Mouse (Mus musculus): ENCODE measurements around the gene Ighmbp2. TPM values are rescaled to one million over a fixed set of nuclear protein-coding genes. Genes with fewer than 3 reads are reported as not detected.

The Ighmbp2 gene
- polyA plus RNA-seq, 1 experiment from 2014 or later, result 12.1 TPM

GRCm38 (mm10) chr19:3320086-3320485 lies 37.3 kb upstream of the Ighmbp2 start:
- 81% methylated on average over 7 of the region's 7 CpGs for WGBS
- ATAC-seq (ENCODE audit: low FRiP score), result no peak
- Histone ChIP-seq H3K9ac (no peak overlapping the region), H3K36me3 (no peaks in the 10 kb centered on the region), H3K4me1 (replicated peaks) (peaks cover 19% of the 10 kb centered on the region), H3K4me3 (no peak overlapping the region), H3K9me3 (no peaks in the 10 kb centered on the region), H3K4me2 (no peak overlapping the region), H3K27me3 (peaks cover 62% of the 10 kb centered on the region), H3K27ac (no peak overlapping the region)

DNA sequence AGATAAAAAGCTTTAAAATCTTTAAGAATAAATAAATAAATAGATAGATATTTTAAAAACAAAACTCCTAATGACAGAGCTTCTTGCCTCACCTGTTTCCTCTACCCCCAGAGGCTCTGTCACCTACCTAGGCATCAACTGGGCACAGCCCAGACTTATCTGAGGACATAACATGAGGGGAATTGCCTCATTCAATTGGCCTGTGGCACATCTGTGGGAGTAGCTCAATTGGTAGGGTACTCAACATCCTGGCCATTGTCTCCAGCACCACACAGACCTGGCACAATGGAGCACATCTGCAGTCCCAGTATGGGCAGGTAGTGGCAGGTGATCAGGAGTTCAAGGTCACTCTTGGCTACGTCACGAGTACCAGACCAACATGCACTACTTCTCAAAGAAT lies 36.5 kb upstream of the Ighmbp2 start:
- Histone ChIP-seq H3K9ac (no peak overlapping the region), H3K4me3 (no peak overlapping the region), H3K27ac (no peak overlapping the region), H3K27me3 (peaks cover 55% of the 10 kb centered on the region), H3K4me1 (replicated peaks) (peaks cover 14% of the 10 kb centered on the region), H3K9me3 (no peaks in the 10 kb centered on the region), H3K36me3 (no peaks in the 10 kb centered on the region), H3K4me2 (no peak overlapping the region)
- ATAC-seq (ENCODE audit: low FRiP score), result no peak
- 98% methylated on average over 2 of the region's 2 CpGs for WGBS

DNA sequence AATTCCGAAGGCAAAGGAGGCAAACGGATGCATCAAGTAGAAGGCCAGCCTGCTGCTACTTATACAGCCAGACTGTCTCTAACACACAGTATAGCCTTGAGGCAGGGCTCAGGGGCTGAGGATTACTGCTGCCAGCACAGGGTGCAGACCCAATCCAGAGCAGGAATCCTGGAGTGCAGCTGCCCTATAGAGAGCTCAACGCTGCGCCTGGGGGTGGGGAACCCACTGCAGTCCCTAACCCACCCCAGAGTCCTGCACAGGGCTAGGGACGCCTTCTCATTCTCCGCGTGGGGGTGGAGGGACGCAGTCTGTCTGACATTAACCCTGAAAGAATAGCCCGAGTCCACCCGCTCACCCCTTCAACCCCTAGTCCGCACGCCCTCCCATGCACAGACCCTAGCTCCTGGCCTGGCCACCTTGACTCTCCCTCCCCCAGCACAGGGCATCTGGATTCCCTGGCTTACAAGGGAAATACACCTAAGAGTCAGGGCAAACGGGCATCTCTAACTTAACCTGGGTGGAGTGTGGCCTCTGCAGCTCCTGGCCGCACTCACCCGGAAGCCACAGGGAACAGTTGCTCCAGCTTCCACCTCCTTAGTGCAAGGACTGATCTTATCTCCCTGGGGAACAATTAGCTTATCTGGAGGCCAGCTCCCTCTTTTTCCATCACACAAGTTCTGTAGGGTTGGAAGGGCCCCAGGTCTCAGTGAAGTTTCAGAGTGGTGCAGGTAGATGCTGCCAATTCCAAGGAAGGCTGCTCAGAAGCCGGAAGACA lies 24.5 kb upstream of the Ighmbp2 start:
- Histone ChIP-seq H3K36me3 (no peaks in the 10 kb centered on the region), H3K27me3 (peaks cover 13% of the 10 kb centered on the region; the same call in 1 of the 2 replicates), H3K9me3 (no peaks in the 10 kb centered on the region), H3K4me2 (no peak overlapping the region), H3K4me1 (replicated peaks) (no peaks in the 10 kb centered on the region), H3K9ac (peak overlapping the region; percentile 13; the same call in 1 of the 2 replicates), H3K4me3 (no peak overlapping the region), H3K27ac (no peak overlapping the region)
- WGBS, result 60% methylated on average over 16 of the region's 16 CpGs
- ATAC-seq (ENCODE audit: low FRiP score), result 0 out of 2 replicates have a peak, but pooled peaks have one; percentile 39

GRCm38 (mm10) chr19:3304017-3304416 lies 21.2 kb upstream of the Ighmbp2 start:
- no peaks in the 10 kb centered on the region for H3K9me3 ChIP-seq
- ATAC-seq (ENCODE audit: low FRiP score), result no peak

DNA sequence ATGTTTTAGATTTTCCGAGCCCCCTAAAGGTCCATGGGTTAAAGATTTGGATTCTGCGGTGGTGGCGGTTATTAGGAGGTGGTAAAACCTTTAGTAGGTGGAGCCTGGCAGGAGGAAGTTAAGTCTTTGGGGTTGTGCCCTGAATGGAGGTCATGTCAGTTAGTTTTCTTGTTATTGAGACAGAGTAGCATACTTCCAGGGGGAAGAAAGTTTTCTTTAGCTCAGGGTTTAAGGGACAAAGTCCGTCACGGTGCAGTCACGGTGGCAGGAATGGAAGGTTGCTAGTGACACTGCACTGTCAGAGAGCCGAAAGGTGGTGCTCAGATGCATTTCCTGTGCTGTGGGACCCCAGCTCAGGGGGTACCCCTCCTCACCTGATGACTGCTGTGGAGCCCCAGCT lies 15.0 kb upstream of the Ighmbp2 start:
- Histone ChIP-seq H3K36me3 (peaks cover 9% of the 10 kb centered on the region), H3K9ac (no peak overlapping the region), H3K27ac (no peak overlapping the region), H3K4me3 (no peak overlapping the region), H3K4me1 (replicated peaks) (no peaks in the 10 kb centered on the region), H3K27me3 (no peaks in the 10 kb centered on the region), H3K4me2 (no peak overlapping the region), H3K9me3 (no peaks in the 10 kb centered on the region)
- no peak for ATAC-seq (ENCODE audit: low FRiP score)
- 89% methylated on average over 7 of the region's 7 CpGs for WGBS

More at GRCm38 (mm10) chr19:3304017-3304416, 21.2 kb upstream of the Ighmbp2 start:
- H3K4me2 ChIP-seq, result no peak overlapping the region
- H3K4me1 ChIP-seq (replicated peaks), result no peaks in the 10 kb centered on the region
- no peak overlapping the region for H3K27ac ChIP-seq
- peaks cover 13% of the 10 kb centered on the region; the same call in 1 of the 2 replicates for H3K27me3 ChIP-seq
- WGBS, result 72% methylated on average over 4 of the region's 4 CpGs
- no peak overlapping the region for H3K4me3 ChIP-seq
- no peak overlapping the region for H3K9ac ChIP-seq
- no peaks in the 10 kb centered on the region for H3K36me3 ChIP-seq

GRCm38 (mm10) chr19:3297034-3297433 lies 14.2 kb upstream of the Ighmbp2 start:
- Histone ChIP-seq H3K4me1 (replicated peaks) (no peaks in the 10 kb centered on the region), H3K27me3 (no peaks in the 10 kb centered on the region), H3K4me3 (no peak overlapping the region), H3K27ac (no peak overlapping the region), H3K36me3 (peaks cover 13% of the 10 kb centered on the region), H3K9ac (no peak overlapping the region), H3K4me2 (no peak overlapping the region), H3K9me3 (no peaks in the 10 kb centered on the region)
- no peak for ATAC-seq (ENCODE audit: low FRiP score)

DNA sequence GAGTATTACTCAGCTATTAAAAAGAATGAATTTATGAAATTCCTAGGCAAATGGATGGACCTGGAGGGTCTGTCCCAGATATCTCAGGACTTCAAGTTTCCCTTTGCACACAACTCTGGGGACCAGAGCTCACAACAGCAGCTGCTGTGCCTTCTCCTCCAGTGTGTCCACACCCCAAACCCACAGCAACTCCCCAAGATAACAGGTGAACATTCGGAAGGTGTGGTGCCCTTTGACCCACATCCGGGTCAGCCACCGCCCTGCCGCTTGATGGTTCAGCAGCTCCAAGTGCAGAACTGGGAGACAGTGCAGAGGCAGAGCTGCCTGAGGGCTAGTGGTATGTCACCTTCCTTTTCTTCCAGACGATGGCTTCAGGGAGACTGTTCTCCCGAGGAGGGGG lies 12.4 kb upstream of the Ighmbp2 start:
- Histone ChIP-seq H3K9ac (no peak overlapping the region), H3K4me3 (no peak overlapping the region), H3K36me3 (peaks cover 29% of the 10 kb centered on the region), H3K9me3 (no peaks in the 10 kb centered on the region), H3K4me2 (no peak overlapping the region), H3K4me1 (replicated peaks) (no peaks in the 10 kb centered on the region), H3K27me3 (no peaks in the 10 kb centered on the region), H3K27ac (no peak overlapping the region)
- ATAC-seq (ENCODE audit: low FRiP score), result no peak
- 88% methylated on average over 6 of the region's 6 CpGs for WGBS

DNA sequence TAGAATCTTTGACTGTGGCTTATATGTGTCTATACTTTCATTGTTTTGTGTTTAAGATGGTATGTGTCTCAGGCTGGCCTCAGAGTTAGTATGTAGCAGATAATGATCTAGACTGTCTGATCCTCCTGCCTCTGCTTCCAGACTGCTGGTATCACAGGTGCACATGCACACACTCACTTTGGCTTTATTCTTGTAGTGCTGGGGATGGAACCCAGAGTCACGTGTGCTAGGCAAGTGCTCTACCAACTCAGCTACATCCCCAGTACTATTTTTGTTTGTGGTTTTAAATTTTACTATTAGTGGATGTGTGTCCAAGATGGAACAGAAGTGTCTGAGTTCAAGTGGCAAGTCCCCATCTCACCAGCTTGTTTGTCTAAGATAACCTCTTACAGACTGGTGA lies 10.2 kb upstream of the Ighmbp2 start:
- Histone ChIP-seq H3K36me3 (peaks cover 50% of the 10 kb centered on the region), H3K9ac (no peak overlapping the region), H3K4me3 (no peak overlapping the region), H3K27ac (no peak overlapping the region), H3K9me3 (no peaks in the 10 kb centered on the region), H3K4me1 (replicated peaks) (no peaks in the 10 kb centered on the region), H3K4me2 (no peak overlapping the region), H3K27me3 (no peaks in the 10 kb centered on the region)
- 95% methylated on average over 1 of the region's 1 CpGs for WGBS
- no peak for ATAC-seq (ENCODE audit: low FRiP score)

DNA sequence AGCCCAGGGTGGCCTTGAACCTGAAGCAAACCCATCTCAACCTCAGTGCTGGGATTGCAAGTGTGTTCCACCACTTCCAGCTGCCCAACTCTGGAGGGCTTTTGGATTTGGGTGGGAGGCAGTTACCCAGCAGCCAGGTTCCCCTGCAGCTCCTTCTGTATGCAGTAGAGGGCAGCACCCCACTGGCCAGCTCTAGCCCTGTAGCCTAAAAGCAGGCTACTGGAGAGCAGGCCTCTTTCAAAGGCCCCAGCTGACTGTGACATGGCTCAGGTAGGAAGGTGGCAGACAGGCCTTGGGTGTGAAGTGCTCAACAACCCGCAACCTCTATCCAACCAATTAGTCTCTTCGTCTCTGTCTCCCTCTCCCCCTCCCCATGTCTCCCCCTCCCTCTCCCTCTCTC lies 9.2 kb upstream of the Ighmbp2 start:
- 76% methylated on average over 2 of the region's 2 CpGs for WGBS
- peak; percentile 39; the same call in 1 of the 2 replicates for ATAC-seq (ENCODE audit: low FRiP score)

GRCm38 (mm10) chr19:3289006-3289405 lies 6.2 kb upstream of the Ighmbp2 start:
- Histone ChIP-seq H3K9me3 (no peaks in the 10 kb centered on the region), H3K4me2 (no peak overlapping the region), H3K36me3 (peaks cover 77% of the 10 kb centered on the region), H3K27me3 (no peaks in the 10 kb centered on the region), H3K27ac (no peak overlapping the region), H3K9ac (no peak overlapping the region), H3K4me3 (no peak overlapping the region), H3K4me1 (replicated peaks) (no peaks in the 10 kb centered on the region; the same call in 1 of the 2 replicates)
- ATAC-seq (ENCODE audit: low FRiP score), result no peak
- WGBS, result 86% methylated on average over 1 of the region's 1 CpGs

More for the DNA sequence above, 9.2 kb upstream of the Ighmbp2 start:
- H3K9me3 ChIP-seq, result no peaks in the 10 kb centered on the region
- H3K36me3 ChIP-seq, result peaks cover 59% of the 10 kb centered on the region
- H3K4me2 ChIP-seq, result no peak overlapping the region
- H3K27me3 ChIP-seq, result no peaks in the 10 kb centered on the region
- no peak overlapping the region for H3K27ac ChIP-seq
- H3K4me3 ChIP-seq, result no peak overlapping the region
- H3K9ac ChIP-seq, result no peak overlapping the region
- H3K4me1 ChIP-seq (replicated peaks), result no peaks in the 10 kb centered on the region

- Histone ChIP-seq H3K27ac (no peak overlapping the region), H3K9me3 (no peaks in the 10 kb centered on the region), H3K9ac (peak overlapping the region; percentile 84), H3K4me1 (replicated peaks) (peaks cover 27% of the 10 kb centered on the region), H3K4me2 (peak overlapping the region; percentile 73), H3K36me3 (peaks cover 56% of the 10 kb centered on the region), H3K27me3 (no peaks in the 10 kb centered on the region), H3K4me3 (peak overlapping the region; percentile 82)
- no peak for ATAC-seq (ENCODE audit: low FRiP score)
- WGBS, result 79% methylated on average over 4 of the region's 4 CpGs
These were observed 931 bp downstream of the Ighmbp2 start for GRCm38 (mm10) chr19:3281886-3282285.

DNA sequence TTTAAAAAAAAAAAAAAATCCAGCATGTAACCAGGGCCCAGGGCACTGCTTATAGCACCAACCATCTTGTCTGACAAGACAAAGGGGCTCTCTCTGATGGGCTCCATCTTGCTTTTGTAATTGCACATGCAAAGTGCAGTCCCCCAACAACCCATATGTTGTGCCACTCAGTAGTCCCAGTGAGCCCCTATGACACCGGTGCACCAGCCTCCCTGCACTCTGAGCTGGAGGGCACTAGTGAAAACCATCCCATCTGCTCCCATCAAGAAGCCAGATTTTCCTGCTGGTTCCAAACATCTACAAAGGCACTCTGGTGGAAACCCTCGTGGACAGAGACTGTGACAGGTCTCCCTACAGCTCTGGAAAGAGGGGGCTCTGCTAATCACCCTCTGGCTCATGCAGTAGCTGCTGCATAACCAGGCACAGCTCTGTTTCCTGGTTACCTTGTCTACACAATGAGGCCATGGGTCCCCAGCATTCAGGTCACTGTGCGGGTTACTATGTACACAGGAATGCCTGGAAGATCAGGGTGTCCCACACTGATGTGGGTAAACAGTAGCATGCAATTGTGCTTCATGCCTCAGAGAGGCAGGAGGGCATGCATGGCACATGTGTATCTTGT lies 7.0 kb downstream of the Ighmbp2 start:
- Histone ChIP-seq H3K4me2 (no peak overlapping the region), H3K4me3 (no peak overlapping the region), H3K9ac (no peak overlapping the region), H3K27ac (no peak overlapping the region), H3K36me3 (peaks cover 93% of the 10 kb centered on the region), H3K4me1 (replicated peaks) (0 out of 2 replicates have a peak, but pooled peaks cover 4% of the 10 kb centered on the region), H3K9me3 (no peaks in the 10 kb centered on the region), H3K27me3 (no peaks in the 10 kb centered on the region)
- 0 out of 2 replicates have a peak, but pooled peaks have one; percentile 28 for ATAC-seq (ENCODE audit: low FRiP score)
- 88% methylated on average over 3 of the region's 3 CpGs for WGBS
